Mouse (Mus musculus): ENCODE measurements at regions not wholly inside any gene's neighbourhood (a gene's known extent, or its start where the extent isn't known, plus 50 kb on each side); places are given as distances from the start of the nearest gene placed in this dataset.

DNA sequence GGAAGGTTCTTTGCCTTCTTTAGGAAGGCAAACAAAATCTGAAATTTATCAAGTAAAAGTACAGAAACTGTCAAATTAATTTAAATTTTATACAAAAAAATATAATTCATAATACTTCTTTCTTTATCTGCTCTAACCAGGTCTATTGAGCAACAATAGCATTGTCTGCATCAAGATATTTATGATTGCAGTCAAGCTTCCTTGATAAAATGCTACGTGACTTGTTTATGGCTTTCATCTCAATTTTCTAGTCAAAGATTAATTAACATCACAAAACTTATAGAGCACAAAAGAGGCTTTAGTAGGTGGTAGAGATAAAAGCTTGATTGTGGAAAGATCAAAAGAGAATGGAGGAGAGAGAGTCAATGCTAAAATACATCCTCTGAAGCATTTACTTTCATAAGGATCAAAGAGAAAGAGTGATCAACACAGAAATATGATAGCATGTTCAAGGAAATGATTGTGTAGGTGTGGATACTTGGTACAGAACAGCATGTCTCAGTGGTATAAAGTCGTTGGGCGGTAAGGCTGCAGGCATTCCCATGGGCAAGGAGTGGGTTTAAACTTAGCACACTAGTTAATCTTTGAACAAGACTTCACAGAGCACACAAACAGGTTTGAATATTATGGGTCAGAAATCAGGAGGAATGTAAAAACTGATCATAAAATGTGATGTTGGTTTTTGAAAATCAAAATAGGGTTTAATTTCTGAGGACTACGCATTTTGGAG, 164.3 kb upstream of the Speer4f2 start:
- DNase-seq = no peak

DNA sequence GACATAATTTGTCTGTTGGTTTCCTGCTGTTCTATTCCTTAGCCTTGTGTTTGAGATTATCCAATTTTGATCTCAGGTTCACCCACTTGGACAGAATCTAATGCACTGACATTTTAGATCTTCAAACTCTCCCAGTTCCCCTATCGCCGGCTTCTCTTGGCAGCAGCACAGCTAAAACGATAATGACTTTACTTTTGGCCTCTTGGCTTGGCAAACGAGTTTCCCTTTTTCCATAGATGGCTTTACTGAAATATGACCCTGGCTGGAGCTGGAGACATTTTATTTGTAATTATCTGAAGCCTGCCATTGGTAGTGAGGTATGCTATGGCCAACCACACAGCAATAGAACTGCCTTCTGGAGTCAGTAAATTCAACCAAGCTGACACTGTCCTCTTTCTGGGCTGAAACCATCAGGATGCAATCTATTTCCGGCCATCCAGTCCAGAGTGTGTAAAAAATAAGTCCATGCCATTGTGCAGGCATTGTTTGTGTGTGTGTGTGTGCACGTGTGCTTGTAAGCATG, 162.2 kb upstream of the Speer4f2 start:
- no peak for DNase-seq

DNA sequence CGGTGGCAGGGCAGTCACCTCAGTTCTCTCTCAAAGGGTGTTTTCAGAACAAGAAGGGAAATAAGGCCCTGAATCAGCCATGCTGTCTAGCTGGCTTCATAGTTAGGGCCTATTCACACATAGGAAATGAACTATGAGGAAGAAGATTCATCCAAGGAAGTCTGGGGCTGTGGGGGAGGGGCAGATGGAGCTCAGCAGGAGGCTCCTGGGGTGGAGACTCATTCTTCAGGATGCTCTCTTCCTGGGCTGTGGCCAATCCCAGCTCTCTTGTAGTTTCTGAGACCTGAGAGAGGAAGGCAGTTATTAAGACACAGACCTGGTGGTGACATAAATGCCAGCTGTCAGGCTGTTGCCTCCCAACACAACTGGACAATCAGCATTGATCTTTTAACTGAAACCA, 149.4 kb upstream of the Speer4f2 start:
- DNase-seq = peak; percentile 2

DNA sequence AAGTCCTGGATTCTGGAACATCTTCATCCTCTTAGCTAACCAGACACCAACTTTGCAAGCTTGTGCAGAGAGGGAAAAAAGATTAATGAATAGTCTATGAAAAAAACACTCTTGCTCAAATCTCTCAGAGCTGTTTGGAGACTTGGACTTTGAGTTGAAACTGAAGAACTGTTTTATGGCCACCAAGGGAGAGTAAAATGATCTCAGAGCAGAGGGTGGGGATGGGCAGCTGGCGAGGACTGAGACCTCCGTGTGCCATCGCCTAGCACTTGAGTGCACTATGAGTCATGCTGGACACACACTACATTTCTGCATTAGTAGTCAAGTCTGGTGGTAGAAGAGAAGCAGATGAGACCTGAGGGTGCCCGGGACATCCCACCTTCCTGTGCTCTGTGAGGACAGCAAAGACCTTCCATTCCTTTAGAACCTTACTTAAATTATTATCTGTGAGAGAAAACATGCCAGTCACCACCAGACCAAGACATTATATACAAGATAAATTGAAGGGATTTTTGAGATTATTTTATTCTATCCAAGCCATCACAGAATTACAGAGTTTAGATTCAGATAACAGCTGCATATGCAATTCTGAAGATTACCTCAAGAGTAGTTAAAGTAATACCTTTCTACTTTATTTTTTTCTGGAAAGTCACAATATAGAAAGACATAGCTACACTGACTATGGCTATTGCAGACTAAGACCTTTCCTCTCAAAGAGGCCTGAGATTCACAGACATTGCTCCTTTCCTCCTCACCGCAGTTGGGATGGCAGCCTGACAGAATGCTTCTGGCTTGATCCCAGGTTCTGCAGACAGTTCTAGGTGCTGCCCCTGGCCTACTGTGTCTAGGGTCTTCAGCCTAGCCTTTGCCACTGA, 125.0 kb upstream of the Speer4f2 start:
- no peak for DNase-seq

DNA sequence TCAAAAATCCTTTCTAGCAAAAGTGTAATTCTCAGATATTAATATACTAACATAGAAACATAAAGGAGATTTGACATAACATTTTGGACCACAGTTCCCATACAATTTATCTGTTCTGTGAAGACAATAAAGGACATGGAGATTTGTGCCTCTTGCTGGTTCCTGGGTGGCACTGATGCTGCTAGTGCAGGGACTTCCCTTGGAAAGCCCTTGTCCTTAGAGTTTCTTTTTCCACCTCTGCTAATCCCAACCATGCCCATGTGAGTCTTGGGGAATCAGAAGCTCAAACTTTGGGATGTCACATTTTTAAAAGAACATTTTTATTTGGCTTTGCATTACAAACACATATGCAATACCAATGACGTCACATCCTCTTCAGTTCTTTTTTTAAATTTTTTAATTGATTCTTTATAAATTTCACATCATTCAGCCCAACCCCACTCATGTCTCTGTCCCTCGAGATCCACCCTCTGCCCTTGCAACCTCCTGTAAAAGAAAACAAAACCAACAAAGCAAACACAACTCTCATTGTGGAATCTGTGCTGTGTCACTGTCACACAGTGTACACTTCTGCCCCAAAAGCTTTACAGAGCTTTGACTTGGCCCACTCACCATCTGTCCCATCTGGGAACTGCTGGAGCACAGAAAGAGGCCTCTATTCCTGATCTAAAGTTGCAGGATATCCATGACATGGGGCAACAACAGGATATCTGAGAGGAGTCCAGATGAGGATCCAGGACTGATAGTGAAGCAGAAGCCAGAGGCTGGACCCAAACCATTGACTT, 112.2 kb upstream of the Speer4f2 start:
- no peak for DNase-seq

DNA sequence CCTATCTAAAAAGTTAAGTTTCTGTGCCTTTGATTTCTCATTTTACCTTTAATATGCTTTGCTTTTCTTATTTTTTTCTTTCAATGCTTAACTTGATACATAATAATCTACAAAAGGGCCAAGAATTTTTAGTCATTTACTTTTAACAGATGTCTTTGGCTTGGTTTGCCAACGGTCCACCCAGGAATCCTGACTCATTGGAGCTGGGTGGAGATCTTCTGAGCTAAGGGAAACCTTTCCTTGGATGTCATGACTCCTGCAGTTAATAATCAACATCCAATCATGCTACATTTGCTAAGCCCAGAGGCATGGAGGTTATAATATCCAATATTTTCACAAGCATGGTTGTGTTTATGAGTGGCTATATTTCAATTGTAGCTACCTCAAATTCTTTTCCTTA, 110.9 kb upstream of the Speer4f2 start:
- no peak for DNase-seq

DNA sequence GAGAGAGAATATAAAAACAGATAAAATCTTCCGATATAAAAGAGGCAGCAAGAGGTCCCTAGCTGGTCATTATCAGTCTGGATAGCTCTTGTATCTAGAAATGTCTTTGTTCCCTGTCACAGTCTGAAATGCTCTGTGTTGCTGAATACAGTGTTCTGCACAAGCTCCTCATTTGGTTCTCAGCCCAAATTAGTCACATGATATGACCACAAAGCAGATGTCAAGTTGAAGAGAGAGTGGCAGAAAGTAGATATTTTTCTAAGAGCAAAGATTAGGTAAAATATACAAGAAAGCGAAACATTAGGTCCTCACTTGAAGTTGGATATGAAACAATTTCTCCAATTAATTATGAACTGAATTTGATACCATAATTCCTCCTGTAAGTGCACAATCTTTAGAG, 101.8 kb upstream of the Speer4f2 start:
- no peak for DNase-seq

DNA sequence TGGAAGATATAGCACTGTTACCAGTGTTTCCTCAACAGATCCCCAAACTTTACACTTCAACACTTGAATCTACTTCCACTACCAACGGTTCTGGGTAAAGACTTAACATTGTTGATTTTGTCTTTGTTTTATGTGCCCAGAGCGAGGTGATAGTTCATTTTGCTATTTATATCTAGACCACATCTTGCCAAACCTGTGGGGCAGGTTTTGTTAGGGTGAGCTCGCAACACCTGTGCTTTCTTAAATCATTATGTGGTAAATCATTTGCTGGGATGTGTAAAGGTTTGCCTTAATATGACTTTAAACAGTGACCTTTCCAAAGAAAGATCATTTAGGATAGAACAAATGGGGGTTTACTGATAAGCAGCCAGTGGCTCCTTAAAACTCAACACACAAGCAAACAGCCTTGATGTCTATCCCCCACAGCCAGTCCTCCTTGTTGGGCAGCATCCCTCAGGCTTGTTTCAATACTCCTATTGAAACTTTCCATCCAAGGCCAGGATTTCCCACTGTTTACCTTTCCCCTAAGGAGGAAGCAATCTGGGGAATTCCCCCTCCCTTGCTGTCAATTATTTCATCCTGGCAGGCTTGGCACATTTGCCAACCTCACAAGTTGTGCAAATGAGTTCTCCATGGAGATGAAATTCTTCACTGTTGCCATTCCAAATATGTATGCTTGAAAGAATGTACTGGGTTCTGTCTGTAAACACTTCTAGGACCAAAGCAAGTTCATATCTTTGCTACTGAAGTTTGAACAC, 101.1 kb upstream of the Speer4f2 start:
- peak; percentile 79 for DNase-seq

DNA sequence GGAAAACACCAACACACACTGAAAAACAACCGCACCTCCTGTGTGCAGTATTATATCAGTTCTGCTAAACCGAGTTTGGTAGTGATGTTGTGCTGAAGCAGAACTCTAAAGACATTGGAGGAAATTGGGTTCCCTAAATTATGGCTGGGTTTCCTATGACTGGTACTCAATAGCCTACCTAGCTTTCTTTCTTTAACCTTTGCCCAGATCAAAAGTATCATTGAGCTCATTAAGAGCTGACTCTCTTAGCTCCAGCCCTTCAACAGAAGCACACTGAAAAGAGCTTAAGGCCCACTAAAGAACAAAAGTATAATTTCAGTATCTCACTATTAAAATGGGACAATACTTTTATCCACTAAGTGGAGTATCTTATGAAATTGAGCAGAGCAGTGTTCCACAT, 97.6 kb upstream of the Speer4f2 start:
- no peak for DNase-seq

DNA sequence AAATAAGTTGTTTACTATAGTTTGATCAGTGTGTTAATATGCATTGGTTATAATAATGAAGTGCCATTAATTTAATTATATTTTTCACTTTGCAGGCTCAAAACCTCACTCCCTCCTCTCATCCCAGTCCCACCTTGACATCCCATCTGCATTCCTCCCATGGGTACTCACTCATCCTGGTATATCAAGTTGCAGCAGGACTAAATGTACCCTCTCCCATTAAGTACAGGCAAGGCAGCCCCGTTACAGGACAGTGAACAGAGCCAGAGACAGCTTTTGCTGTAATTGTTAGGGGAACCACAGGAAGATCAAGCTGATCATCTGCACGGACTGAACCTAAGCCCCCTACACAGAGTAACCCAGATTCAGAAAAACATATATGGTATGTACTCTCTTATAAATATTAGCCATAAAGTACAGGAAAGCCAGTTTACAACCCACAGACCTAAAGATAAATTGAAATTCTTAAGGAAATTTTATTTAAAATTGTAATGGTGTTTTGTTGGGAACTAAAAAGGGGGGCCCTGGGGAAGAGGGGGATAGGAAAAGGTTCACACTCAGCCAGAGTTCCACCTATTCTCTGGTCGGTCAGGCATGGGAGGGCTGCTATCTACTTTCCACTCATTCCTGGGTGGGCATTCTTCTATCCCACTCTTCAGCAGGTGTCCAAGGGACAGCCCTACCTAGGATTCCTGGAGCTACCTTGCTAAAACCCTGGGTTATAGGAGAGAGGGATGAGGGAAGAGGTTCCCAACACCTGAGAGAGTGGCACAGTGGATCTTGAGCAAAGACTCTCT, 96.0 kb upstream of the Speer4f2 start:
- no peak for DNase-seq

DNA sequence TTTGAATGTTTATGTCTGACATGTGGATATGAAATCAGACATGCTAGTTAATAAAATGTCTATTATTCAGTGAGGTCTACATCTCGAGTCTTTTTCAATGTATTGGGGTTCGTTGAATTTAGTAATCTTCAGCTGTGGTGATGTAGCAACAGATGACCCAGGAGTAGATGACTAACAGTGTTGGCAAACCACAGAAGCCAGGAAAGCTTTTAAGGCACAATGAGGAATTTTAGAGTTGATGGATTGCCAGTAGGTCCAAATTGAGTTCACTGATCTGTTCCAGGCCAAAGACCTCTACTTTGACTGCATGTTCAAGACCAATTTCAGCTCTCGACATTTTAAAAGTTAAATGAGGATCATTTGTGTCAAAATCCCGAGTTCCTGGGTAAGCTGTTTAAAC, 92.8 kb upstream of the Speer4f2 start:
- DNase-seq = no peak

DNA sequence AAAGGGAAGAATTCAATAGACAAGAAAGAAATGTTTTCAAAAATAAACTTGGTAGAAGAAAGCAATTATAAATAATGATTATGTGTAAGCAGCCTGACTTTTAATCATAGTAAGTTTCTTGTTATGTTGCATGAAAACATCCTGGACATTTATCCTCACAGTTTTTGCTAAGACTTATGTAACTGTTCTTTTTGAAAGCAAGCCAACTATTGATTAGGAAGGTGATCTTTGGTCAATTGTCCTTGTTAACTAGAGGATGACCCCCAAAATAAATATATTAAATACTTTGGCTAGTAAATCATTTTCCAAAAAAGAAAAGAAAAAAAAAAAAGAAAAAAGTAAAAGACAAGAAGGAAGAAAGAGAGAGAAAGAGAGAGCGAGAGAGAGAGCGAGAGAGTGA, 92.0 kb upstream of the Speer4f2 start:
- DNase-seq = no peak

DNA sequence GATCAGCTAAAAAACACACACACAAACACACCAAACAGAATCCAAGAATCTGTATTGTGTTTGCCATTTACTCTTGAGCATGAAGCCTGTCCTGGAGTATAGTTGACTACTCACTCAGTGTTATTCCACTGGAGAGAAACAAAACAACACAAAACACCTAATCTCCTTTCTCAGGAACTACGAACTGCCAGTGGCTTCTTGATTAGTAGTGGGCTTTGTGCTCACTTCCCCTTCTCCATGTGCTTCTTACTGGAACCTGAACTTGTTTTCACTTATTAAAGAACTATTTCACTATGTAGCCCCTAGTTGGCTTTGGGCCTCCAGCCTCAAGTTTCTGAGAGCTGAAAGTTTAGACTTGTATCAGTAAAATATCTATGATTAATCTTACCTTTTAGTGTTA, 84.0 kb upstream of the Speer4f2 start:
- DNase-seq = no peak

DNA sequence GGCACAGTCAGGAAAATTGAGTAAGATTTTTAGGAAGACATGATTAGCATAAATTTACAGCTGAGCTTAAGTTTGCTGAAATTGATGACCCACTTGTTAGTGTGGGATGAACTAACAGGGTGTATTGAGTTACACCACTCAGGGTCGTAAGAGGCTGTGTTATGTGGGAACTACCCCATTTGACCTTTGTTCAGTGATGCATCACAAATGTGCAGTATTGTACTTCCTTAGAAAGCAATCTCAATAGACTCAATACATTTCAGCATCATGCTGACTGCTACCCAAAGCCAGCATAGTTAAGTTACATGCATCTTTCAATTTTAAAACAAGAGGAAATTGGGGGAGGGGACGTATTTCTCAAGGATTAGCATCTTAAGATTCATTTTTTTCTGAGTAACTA, 80.4 kb upstream of the Speer4f2 start:
- no peak for DNase-seq

DNA sequence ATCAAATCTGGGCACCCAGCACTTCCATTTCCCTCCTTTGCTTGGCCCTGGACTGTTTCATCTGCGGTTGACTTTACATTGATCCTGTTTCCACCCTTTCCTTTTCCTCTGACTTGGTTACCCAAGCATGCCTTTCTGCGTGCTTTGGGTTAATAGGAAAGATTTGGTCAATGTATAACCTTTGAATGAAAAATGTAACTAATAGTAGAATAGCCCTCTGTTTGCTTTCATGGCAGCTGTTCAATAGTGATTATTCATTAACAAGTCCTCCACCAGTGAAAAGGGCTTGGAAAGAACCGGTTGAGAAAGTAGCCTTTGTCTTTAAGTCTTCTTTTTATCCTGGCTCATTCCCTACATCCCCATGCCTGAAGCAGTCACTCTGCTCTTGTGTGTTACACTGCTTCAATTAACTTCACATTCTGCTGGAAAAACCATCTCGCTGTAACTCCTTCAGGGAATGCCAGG, 76.4 kb upstream of the Speer4f2 start:
- peak; percentile 47 for DNase-seq

DNA sequence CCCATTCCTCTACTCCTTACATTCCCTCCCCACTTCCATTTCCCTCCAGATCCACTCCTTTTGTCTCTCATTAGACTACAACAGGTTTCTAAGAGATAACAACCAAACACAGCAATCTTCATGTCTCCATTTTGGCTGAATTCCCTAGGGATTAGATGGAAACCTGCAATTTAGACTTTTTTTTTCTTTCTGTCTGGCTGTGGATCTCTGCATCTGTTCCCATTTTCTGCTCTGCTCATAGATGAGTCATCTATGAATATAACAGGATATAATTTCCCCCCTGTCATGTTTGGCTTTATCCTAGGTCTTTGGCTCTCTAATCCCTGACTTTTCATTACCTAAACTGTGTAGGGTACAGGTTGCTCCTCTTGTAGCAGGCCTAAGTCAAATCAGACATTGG, 73.1 kb upstream of the Speer4f2 start:
- DNase-seq = no peak

DNA sequence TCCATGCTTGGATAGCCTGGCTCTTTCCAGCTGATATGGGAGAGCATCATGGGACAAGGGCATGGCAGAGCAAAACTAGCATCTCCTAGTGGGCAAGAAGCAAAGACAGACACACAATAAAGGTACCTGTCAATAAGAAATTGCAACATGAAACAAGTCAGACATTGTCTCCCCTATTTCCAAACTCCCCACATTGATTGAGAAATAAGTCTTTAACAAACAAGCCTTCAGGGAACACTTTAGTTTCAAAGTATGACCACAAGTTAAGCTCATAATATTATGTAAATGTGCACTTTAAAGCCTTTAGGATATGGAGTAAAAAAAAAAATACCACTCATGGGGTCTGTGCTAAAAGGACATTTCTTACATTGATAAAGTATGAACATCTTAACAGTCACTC, 51.5 kb upstream of the Speer4f2 start:
- no peak for DNase-seq

Measured in lung, postnatal 36 days (tissue).